Mouse (Mus musculus) liver, embryonic 11.5 days (tissue): ENCODE data around the gene Krtap1-3. TPM values are rescaled to one million over a fixed set of nuclear protein-coding genes. Genes with fewer than 3 reads are reported as not detected.
"Not testable (repeated sequence)": the region's sequence is repeated elsewhere in the genome, so short reads cannot be mapped to it uniquely, and the experiment has no call there.

ENCODE experiments used
- ATAC-seq: fragments of 200-750 bp; cut with Nextera tagmentation; replicated peaks from 2 replicates; pipeline ENCODE4 v1.8.0; 2017; ENCODE audit warnings: moderate number of reproducible peaks, mild to moderate bottlenecking, moderate TSS enrichment, moderate library complexity; ENCODE audit not compliant: low FRiP score
- DNase-seq: peaks from one replicate; pipeline ENCODE4 v3.0.0-alpha.2; 2017; ENCODE audit warnings: low spot score
- H3K27ac ChIP-seq: fragments of 300-500 bp; sonication (generic); 2 replicates; pipeline ENCODE4 v1.5.1; 2014; ENCODE audit warnings: mild to moderate bottlenecking, low read depth, low read length, control low read depth
- H3K27me3 ChIP-seq: fragments of 300-500 bp; sonication (generic); replicated peaks from 2 replicates; pipeline ENCODE4 v1.6.1; 2014; ENCODE audit warnings: low read length, mixed read lengths; ENCODE audit not compliant: control insufficient read depth, insufficient read depth
- H3K36me3 ChIP-seq: fragments of 300-500 bp; sonication (generic); 2 replicates; pipeline ENCODE4 v1.6.1; 2014; ENCODE audit warnings: mild to moderate bottlenecking, low read length, moderate library complexity, mixed read lengths; ENCODE audit not compliant: control insufficient read depth, insufficient read depth
- H3K4me1 ChIP-seq: fragments of 300-500 bp; sonication (generic); replicated peaks from 2 replicates; pipeline ENCODE4 v1.6.1; 2014; ENCODE audit warnings: low read length, mixed read lengths; ENCODE audit not compliant: control insufficient read depth, insufficient read depth
- H3K4me2 ChIP-seq: fragments of 300-500 bp; sonication (generic); 2 replicates; pipeline ENCODE4 v1.6.1; 2014; ENCODE audit warnings: mild to moderate bottlenecking, control low read depth, moderate library complexity
- H3K4me3 ChIP-seq: fragments of 300-500 bp; sonication (generic); 2 replicates; pipeline ENCODE4 v1.5.1; 2014; ENCODE audit warnings: low read depth, low read length, control low read depth
- H3K9ac ChIP-seq: fragments of 300-500 bp; sonication (generic); 2 replicates; pipeline ENCODE4 v1.6.1; 2014; ENCODE audit warnings: low read depth, low read length, control low read depth
- H3K9me3 ChIP-seq: fragments of 300-500 bp; sonication (generic); 2 replicates; pipeline ENCODE4 v1.6.1; 2016; ENCODE audit warnings: low read length, inconsistent platforms, mixed read lengths; ENCODE audit not compliant: control insufficient read depth
- WGBS: fragments of 180-500 bp; shearing (Covaris S2); extraction: QIAGEN DNeasy Blood & Tissue Kit; methylation state at CpG from one replicate; pipeline ENCODE4 v1.1.7; 2014; 5-methylcytosine and 5-hydroxymethylcytosine counted together
- polyA plus RNA-seq: library from polyadenylated mRNA; unstranded; fragments of >200 nt; fragmentation: Nextera tagmentation; extraction: Ambion mirVana; gene quantifications from 2 replicates; pipeline ENCODE4 v1.2.1, GENCODE M21; 2014

The Krtap1-3 gene
- polyA plus RNA-seq, 1 experiment from 2014 or later: not detected

GRCm38 (mm10) chr11:99610089-99610488, 18.9 kb upstream of the Krtap1-3 start, which contains the start of gene Gm11937:
Gm11937 (minus strand) TSS chr11:99610189.
- H3K9me3 ChIP-seq, H3K36me3 ChIP-seq, H3K27ac ChIP-seq, H3K4me3 ChIP-seq, H3K4me1 ChIP-seq, H3K27me3 ChIP-seq, H3K9ac ChIP-seq, H3K4me2 ChIP-seq, ATAC-seq, DNase-seq: not testable (repeated sequence)
- WGBS: 49% methylated on average over 2 of the region's 2 CpGs

DNA sequence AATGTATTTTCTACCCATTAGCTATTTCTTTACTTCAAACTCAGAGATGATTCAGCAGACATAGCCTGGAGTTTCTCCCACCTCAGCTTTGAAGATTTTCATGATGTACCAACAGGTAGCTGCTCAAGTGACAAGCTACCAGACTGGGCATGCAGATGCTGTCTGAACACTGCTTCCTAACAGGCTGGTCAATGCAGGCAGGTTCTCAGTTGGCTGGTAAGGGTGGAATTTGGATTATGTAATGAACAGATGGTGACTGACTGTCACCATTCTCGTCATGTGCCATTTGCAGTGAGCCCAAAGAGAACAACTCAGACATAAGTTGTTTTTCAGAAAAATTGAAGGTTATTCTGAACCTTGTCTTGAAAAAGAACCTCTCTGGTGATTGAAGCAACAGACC, 18.0 kb upstream of the Krtap1-3 start:
- no peaks in the 10 kb centered on the region for H3K9me3 ChIP-seq
- H3K36me3 ChIP-seq: no peaks in the 10 kb centered on the region
- no peak overlapping the region for H3K4me3 ChIP-seq
- no peaks in the 10 kb centered on the region for H3K4me1 ChIP-seq
- H3K27ac ChIP-seq: no peak overlapping the region
- H3K4me2 ChIP-seq: no peak overlapping the region
- 62% methylated on average over 1 of the region's 1 CpGs for WGBS
- no peaks in the 10 kb centered on the region for H3K27me3 ChIP-seq
- DNase-seq (no peak), ATAC-seq (no peak)
- H3K9ac ChIP-seq: no peak overlapping the region

- not testable (repeated sequence) for H3K4me2 ChIP-seq, H3K9me3 ChIP-seq, H3K36me3 ChIP-seq, H3K4me1 ChIP-seq, DNase-seq, H3K9ac ChIP-seq, H3K4me3 ChIP-seq, H3K27me3 ChIP-seq, H3K27ac ChIP-seq, ATAC-seq
- WGBS: 33% methylated on average over 1 of the region's 1 CpGs
Measured at GRCm38 (mm10) chr11:99603208-99603607, 12.1 kb upstream of the Krtap1-3 start, which contains the start of gene Gm11938. Gm11938 (minus strand) TSS chr11:99603308.

GRCm38 (mm10) chr11:99597742-99598141, 6.6 kb upstream of the Krtap1-3 start, which contains the start of gene Krtap9-3:
Krtap9-3 (minus strand) TSS chr11:99598105.
- not testable (repeated sequence) for H3K27ac ChIP-seq, H3K4me3 ChIP-seq, DNase-seq, ATAC-seq, H3K4me1 ChIP-seq, H3K36me3 ChIP-seq, H3K9ac ChIP-seq, H3K4me2 ChIP-seq, H3K27me3 ChIP-seq, H3K9me3 ChIP-seq
- 82% methylated on average over 6 of the region's 6 CpGs for WGBS

- WGBS: 80% methylated on average over 7 of the region's 7 CpGs
- no peaks in the 10 kb centered on the region for H3K27me3 ChIP-seq
- H3K27ac ChIP-seq: no peak overlapping the region
- H3K4me1 ChIP-seq: no peaks in the 10 kb centered on the region
- H3K9me3 ChIP-seq: no peaks in the 10 kb centered on the region
- no peak overlapping the region for H3K4me2 ChIP-seq
- H3K4me3 ChIP-seq: no peak overlapping the region
- ATAC-seq (no peak), DNase-seq (no peak)
- no peak overlapping the region for H3K9ac ChIP-seq
- H3K36me3 ChIP-seq: no peaks in the 10 kb centered on the region
Measured at GRCm38 (mm10) chr11:99585096-99585495, 6.0 kb downstream of the Krtap1-3 start.

GRCm38 (mm10) chr11:99583245-99583704, 7.9 kb downstream of the Krtap1-3 start, which contains the start of gene Krtap1-4:
Krtap1-4 (minus strand) TSS chr11:99583654.
- Histone ChIP-seq H3K4me3 (no peak within 1 kb of the TSS), H3K4me2 (no peak within 1 kb of the TSS), H3K9me3 (no peaks in the 10 kb centered on the region), H3K9ac (no peak within 1 kb of the TSS), H3K27ac (no peak within 1 kb of the TSS), H3K36me3 (no peaks in the 10 kb centered on the region), H3K4me1 (no peaks in the 10 kb centered on the region), H3K27me3 (no peaks in the 10 kb centered on the region)
- DNase-seq: no peak
- ATAC-seq: no peak
- WGBS: 75% methylated on average over 5 of the region's 5 CpGs

DNA sequence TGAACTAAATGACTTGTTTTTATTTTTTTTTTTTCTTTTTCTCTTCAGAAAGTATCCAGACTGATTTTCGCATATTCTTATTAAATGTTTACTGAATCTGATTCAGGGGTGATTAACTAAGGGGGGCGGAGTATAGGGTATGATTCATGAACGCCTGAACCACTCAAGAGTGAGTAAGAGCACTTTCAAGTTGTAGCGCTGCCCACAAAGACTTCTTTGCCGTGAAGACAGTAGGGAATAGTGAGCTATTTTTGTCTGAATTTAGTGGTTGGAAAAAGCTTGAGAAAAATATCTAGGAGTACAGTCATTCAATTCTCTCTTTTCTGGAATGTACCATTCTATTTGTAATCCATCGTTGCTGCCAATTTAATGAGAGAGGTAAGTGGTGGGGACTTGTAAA, 9.6 kb downstream of the Krtap1-3 start:
- DNase-seq: no peak
- Histone ChIP-seq H3K4me3 (no peak overlapping the region), H3K27me3 (no peaks in the 10 kb centered on the region), H3K27ac (no peak overlapping the region), H3K9ac (no peak overlapping the region), H3K9me3 (no peaks in the 10 kb centered on the region), H3K4me1 (no peaks in the 10 kb centered on the region), H3K36me3 (no peaks in the 10 kb centered on the region), H3K4me2 (no peak overlapping the region)
- 80% methylated on average over 6 of the region's 6 CpGs for WGBS
- ATAC-seq: no peak

- Histone ChIP-seq H3K9me3 (no peaks in the 10 kb centered on the region), H3K27me3 (no peaks in the 10 kb centered on the region), H3K4me2 (no peak overlapping the region), H3K27ac (no peak overlapping the region), H3K9ac (no peak overlapping the region), H3K36me3 (no peaks in the 10 kb centered on the region), H3K4me3 (no peak overlapping the region), H3K4me1 (no peaks in the 10 kb centered on the region)
- ATAC-seq (no peak), DNase-seq (no peak)
- 86% methylated on average over 5 of the region's 5 CpGs for WGBS
Measured at GRCm38 (mm10) chr11:99581051-99581450, 10.1 kb downstream of the Krtap1-3 start.

- Histone ChIP-seq H3K9ac (no peak within 1 kb of the TSS), H3K27ac (no peak within 1 kb of the TSS), H3K36me3 (no peaks in the 10 kb centered on the region), H3K9me3 (no peaks in the 10 kb centered on the region), H3K4me1 (no peaks in the 10 kb centered on the region), H3K4me2 (no peak within 1 kb of the TSS), H3K27me3 (no peaks in the 10 kb centered on the region), H3K4me3 (no peak within 1 kb of the TSS)
- DNase-seq (no peak), ATAC-seq (no peak)
- 89% methylated on average over 6 of the region's 6 CpGs for WGBS
Measured at GRCm38 (mm10) chr11:99580636-99581035, 10.5 kb downstream of the Krtap1-3 start, which contains the start of gene Krtap1-5. Krtap1-5 (minus strand) TSS chr11:99581016.
